Mouse (Mus musculus): ENCODE results near the gene Psma5. TPM values are rescaled to one million over a fixed set of nuclear protein-coding genes. Genes with fewer than 3 reads are reported as not detected.
"Not testable (repeated sequence)": the region's sequence is repeated elsewhere in the genome, so short reads cannot be mapped to it uniquely, and the experiment has no call there.

The Psma5 gene
- total RNA-seq, 2 experiments from 2014 or later = 77.2 to 80.1 TPM

DNA sequence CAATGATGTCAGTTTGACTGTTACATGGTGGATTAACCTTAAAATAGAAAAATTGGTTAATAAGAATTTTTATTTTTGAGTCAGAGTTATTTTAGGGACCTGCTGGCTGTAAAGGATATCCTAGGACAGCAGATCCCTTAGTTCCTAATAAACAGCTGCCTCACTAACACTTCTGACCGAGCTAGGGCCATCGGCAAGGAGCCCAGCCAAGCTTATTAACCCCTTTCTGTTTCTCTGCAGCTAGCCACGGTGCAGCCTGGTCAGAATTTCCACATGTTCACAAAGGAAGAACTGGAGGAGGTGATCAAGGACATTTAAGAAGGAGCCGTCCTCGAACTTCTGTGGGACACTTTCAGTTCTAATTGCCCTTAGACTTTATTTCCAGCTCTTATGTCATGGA lies 22.8 kb downstream of the Psma5 start:
- not testable (repeated sequence) for DNase-seq (ENCODE audit: low spot score in 2 of 2)

DNA sequence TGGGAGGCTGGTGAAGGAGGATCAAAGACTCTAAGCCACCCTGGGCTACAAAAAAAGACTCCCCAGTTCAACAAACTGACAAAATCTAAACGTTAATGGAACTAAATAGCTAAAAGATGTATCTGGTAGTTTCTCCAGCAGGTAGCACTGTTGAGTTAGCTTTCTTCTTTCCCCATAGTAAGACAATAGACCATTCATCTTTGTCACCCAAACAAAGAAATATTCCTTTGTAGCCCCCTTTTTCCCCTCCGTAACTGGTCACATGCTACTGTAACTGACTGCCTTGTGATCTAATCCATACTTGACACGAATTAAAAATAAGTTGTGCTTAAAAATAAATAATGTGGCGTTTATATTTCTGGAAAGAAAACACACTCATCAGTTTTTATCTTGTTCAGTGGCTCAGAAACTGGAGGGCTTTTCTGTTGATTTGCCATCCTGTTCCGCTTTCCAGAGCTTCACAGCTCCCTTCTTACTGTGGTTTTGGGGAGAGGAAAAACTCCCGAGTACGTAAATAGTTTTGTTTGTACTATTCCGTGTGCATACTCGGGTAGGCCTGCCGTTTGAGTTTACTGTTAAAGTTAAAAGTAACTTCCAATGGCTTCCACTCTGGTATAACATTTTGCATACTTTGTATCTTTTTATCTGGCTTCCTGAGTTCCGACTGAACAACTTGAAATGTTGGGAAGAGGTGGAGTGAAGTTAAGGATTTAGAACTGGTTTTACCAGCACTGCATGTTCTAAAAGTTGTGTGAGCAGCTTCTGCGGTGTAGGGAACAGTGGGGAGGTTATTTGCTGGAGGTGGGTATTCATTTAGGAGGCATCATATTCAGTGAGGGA lies 25.9 kb downstream of the Psma5 start:
- peak in 1 of 2 experiments; percentile 71 for DNase-seq (ENCODE audit: low spot score in 2 of 2)

DNA sequence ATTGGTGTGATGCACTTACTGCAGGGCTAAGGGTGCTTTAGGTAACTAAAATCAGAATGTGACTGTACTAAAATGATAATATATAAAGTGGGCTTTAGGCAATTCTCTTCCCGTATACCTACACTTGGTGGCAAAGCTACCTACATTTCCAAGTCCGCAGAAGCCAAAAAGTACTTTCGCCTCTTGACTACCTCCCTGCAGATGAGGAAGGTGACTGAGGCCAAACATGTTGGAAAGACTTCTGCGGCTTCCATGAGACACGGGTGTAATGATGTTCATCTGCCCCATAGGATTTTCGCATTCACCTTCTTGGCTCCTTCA lies 26.5 kb downstream of the Psma5 start:
- no peak for DNase-seq (ENCODE audit: low spot score in 2 of 2)

DNA sequence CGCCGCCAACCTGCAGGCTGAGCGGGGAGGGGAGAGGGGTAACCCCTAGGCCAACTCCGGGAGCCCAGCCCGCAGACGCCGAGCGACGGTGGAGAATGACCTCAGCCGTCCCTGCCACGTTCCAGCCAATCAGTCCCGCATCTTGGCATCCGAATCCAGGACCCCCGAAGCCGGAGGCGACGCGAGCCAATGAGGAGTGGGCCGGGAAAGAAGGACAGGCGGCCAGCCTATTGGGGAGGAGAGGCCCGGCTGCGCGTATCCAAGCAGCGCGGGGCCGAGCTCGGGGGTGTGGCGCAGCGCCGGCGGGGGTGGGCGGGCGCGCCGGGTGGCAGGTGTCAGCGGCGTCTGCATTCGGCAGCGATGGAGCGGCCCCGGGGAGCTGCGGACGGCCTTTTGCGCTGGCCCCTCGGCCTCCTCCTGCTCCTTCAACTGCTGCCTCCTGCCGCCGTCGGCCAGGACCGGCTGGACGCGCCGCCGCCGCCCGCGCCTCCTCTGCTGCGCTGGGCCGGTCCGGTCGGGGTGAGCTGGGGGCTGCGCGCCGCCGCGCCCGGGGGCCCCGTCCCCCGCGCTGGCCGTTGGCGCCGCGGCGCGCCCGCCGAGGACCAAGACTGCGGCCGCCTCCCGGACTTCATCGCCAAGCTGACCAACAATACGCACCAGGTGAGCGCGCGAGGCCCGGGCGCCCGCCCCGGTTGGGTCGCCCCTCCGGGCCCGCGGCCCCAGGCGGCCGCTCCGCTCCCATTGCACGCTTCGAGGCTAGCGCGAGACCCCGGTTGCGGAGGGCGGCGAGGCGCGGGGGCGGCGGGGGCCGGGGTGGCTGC lies 27.3 kb downstream of the Psma5 start, which contains the start of gene Sort1:
TSS of gene Sort1 (plus strand) at position 302 of the 821 bp plus-strand sequence.
- peak; percentile 85 to 94 for DNase-seq (ENCODE audit: low spot score in 2 of 2)

DNA sequence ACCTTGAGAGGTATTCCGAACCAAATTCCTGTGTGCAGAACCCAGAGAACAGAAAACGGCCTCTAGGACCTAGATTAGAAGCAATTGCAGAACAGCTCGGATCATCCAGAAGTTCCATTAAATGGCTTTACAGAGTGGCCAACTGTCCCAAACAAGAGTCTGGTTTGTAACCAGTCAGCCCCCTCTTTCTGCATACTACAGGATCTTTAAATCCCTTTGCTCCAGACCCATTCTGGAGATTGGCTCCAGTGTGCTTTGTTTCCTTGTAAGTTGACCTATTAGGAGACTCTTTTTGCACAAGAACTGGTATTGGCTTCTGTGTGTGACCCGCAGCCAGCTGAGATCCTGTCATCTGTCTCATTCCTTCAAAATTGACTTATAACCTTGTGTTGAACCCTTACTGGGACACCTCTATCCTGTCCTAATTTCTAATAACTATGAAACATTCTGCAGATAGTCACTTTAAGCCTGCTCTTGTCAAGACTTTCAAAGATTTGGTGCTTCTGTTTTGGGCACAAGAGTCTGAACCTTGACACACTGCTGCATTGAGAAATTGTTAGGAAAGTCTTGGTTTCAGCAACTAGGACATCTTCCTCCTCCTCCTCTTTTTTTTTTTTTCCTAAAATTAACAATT lies 28.5 kb downstream of the Psma5 start:
- no peak for DNase-seq (ENCODE audit: low spot score in 2 of 2)

DNA sequence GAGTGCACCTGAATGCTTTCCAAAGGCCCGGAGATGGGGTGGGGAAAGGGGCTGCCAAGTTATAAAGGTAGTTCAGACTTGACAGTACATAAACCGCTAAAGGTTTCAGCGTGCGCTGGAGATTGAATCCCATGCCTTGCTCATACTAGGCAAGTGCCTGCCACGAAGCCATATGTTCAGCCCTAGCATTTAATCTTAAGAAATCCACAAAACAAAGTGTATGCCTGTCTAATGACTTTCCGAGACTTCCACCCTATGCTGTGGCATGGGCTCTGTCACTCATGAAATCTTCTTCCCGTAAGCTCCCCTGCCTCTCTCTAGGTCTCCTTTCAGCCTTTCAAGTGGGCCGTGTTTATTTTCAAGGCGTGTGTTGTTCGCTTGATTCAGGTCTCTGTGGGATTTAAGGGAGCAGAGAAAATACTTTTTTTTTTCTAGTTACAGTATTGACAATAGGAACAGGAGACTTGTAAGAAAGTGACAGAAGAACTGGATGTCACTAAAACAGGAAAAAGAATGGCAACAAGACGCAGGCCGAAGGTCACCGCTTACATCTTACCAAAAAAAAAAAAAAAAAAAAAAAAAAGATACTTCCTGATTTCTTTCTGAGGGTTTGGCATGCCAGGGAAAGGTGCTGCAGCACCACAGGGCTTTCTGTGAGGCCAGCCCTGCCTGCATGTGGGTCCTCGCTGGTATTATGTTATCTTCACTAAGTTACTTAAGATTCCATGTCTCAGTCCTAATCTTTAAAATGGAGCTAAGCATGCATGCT lies 30.1 kb downstream of the Psma5 start:
- no peak for DNase-seq (ENCODE audit: low spot score in 2 of 2)

DNA sequence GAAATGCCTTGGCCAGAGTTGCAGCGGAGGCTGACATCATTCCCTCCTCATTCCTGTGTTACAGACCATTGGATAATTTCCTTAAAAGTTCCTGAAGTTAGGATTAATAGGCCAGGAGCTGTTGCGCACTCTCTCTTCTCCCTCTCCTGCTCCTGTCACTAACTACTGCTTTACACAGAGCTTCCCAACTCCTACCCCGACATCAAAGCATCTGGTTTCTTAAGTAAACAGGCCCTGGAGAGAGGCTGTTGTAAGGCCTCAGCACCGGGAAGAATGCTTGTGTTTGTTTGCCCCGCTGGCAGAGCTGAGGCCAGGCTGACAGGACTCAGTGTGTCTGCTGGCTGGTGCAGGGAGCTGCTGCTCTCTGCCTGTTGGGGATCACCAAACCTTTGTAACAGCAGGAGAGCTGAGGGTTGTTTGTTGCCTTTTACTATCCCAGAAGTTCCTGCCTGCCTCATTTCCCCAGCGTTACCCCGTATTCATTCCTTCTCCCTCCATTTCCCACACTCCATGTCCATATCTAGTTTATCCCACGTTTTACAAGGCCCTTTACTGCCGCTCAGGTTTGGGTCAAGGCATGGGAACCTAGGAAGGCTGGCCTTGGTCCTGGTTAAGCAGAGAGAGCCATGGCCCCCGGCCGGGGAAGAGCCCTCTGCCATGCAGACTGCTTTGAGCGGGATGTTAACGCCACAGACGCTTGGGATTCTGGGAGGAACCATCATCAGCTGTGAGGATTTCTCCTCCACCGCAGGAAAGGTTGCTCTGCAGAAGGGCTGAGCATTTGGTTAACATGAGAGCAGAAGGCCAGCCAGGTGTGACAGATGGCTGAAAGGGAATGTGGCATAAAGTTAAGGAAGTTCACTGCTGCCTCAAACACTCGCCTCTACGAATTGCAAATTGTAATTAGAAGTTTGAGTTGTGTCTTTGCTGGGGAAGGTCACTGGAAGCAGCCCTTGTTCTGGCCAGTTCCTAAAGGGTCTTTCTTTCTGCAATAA lies 31.4 kb downstream of the Psma5 start:
- peak; percentile 57 to 58 for DNase-seq (ENCODE audit: low spot score in 2 of 2)

DNA sequence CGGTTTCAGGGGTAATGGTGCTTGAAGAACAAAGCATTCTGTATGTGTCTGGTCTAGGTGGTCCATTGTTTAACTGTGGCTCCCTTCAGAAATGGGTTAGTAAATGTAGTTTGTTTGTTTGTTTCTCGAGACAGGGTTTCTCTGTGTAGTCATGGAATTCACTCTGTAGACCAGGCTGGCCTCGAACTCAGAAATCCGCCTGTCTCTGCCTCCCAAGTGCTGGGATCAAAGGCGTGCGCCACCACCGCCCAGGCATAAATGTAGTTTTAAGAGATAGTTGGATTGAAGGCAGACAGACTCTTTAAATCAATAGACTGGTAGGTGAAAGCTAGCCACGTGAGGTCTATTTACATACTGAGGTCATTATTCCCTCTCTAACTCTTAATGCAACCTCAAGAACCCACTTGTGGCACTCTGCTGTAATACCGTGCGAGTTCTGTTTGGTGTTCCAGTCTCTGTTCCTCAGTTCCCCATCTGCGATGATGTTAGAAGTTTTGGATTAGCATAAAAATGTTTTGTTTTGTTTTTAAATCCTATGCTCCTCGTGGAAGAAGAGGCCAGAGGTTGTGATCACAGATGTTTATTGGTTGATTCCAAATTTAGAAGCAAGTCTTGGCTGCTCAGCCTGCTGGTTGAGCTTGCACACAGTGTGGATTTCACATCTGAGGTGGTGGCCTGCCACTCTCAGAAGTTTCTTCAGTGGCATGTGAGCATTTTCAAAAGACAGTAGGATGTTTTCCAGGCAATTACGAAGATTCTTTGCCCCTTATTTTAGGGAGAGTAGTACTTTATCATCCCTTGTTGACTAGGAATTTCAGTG lies 32.8 kb downstream of the Psma5 start:
- no peak for DNase-seq (ENCODE audit: low spot score in 2 of 2)

DNA sequence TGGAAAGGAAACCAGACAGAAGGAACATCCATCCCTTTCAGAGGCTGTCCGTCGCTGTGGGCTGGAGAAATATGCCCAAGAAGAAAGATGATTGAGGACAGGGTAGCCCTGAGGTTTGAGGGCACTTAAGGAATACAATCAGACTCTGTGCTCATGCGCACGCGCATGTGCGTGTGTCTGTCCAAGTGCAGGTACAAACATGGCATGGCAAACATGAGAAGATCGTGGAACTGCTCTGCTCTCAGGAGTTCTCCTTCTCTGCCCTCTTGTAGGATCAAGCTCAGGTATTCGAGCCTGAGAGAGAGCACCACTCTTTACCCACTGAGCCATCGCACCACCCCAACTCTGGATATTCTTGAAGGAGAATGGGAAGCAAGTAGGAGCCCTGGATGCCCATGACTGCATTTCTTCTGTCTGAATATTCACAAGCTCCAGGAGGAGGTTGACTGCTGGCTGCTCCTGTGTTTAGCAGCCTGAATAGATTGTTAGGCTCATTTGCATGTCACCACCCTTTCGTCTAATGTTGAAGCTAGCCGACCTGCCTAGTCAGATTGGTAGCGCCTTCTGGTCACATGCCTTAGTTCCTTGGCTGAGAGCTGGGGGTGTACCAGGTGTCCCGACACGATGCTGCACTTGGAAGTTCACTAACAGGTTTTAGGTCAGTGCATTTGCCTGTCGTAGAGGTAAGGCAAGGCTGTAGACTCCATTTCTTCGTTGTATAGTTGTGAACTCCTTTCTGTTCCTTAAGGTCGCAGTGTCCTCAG lies 34.5 kb downstream of the Psma5 start:
- DNase-seq (ENCODE audit: low spot score in 2 of 2) = no peak

DNA sequence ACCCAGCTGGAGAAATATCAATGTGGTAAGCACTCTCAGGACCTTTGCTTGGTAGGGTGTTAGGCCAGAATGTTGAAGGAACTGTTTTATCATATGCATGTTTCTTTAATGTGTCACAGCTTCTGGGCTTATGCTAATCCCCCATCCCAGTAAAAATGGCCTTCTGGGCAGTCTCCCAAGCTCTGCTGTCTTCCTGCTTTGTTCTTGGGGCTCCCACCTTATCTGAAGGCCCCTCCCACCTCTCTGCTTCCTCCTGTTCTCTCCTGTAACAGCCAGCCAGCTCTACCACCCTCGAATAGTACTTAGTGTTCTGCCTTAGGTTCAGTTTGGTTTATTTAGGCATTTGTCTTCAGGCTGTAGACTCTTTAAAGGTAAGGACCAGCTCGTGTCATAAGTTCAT lies 37.7 kb downstream of the Psma5 start:
- no peak for DNase-seq (ENCODE audit: low spot score in 2 of 2)

DNA sequence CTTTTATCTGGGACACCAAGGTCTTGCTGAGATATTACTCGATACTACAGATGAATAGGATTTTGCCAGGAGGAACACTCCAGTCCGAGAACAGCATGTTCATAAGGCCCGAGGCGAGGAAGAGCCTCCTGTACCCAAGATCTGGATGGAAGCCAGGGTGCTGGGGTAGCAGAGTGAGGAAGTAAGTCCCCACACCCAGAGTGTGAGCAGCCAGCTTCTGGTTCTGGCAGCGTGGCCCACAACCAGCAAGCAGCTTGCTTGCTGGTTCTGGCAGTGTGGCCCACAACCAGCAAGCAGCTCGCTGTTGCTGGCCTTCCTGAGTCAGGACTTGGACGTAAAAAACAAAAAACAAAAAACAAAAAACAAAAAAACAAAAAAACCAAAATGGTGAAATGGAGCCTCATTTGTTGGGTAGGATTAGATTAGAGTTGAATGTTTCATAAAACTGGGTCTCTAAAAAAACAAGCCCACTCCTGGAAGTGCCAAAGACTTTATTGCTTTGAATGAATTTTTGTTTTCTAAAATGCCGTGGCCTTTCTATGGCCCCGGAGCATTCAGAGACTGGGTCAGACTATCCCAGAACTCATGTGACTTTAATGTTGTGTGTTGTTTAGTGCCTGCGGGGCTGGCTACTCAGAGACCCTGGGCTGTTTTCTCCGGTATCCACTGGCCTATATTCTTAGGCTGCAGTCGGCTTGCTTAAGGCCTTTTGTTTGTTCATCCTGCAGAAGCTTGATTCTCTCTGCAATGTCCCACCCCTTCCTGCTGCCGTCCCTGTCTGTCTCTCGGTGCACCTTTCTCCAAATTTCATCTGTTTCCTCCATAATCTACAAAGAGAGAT lies 38.9 kb downstream of the Psma5 start:
- DNase-seq (ENCODE audit: low spot score in 2 of 2) = peak; percentile 63 to 81

DNA sequence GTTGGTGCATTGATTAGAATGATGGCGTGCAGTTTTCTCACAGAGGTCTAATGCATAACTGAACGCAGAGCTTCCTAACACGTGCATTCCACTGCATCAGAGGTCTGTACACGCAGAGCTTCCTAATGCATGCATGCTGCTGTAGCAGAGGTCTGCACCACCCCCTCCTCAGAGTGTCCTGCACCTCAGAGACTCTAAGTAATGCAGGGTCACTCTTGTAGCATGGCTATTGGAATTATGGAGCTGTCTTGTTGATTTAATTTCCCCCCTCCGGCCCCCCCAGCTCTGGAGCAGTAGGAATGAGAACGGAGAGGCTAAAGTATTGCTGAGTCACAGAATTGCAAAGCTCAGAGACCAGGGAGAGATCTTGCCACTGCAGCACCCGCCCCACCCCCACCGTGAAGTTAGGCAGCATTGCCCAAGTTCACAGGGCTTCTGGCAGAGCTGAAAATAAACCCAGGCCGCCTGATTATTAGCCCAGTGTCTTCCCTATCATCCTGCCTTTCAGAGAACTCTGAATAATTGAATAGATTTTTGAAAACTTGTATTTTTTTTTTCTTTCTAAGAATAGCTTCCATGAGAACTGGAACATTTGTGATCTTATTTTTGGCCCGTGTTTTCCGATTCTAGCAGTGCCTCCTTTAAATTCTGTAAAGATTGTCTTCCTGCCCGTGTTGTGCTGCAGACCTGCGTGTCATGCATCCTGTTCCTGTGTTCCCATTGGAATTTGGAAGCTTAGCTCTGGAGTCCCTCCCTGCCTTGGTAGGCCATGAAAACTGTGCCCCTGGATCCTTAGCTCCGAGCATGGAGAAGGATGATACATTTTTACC lies 39.7 kb downstream of the Psma5 start:
- DNase-seq (ENCODE audit: low spot score in 2 of 2) = no peak

DNA sequence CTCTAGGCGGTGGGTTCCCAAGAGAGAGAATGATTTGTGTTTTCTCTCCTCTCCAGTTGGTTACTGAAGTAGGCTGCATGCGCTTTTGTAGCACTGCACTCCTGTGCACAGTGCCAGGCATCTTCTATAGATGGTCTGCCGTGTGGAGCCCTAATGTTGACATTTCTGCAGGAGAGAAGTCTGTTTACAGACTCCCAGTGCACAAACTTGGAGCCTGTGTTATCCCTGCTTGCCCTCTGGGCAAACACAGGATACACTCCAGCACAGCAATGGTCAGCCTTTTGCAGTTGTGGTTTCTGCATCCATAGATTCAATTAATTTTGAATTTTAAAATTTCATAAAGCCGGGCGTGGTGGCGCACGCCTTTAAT lies 40.3 kb downstream of the Psma5 start:
- no peak for DNase-seq (ENCODE audit: low spot score in 2 of 2)

DNA sequence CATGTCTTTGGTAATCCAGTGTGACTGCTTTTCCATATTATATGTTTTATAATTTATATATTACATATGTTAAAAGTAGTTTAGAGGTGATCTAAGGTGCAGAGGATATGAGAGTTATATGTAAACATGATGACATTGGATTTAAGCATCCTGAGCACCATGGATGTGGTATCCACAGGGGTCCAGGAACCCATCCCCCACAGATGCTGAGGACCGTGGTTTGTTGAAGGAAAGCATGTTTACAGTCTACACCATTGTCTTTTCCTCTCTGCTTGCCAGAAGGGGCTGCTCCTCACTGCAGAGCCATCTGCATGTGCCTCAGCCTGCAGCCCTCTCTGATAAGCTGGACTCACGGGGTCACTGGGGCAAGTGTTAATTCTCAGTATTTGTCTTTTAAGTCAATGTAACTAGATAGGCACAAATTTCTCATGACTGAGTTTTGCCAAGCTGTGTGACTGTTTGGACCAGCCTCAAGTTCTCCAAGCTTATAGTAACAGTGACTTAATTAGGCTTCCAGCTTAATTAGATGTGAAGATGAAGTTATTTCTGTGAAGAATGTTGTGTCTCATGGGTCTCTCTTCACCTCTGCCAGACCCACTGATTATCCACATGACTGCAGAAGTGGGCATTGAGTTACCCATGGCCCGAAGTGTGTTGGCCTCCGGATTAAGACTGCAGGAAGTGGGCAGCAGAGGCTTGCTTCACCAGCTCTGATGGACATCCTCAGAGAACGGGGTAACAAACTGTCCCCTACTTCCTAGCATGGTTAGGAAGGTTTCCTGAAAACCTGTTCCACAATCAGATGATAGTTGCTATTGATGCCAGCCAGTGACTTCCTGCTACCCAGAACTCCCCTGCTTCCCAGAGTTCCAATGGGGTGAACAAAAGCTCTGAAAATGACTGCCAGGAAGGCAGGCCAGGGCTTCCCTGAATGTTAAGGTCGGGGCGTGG lies 41.2 kb downstream of the Psma5 start:
- DNase-seq (ENCODE audit: low spot score in 2 of 2) = no peak

DNA sequence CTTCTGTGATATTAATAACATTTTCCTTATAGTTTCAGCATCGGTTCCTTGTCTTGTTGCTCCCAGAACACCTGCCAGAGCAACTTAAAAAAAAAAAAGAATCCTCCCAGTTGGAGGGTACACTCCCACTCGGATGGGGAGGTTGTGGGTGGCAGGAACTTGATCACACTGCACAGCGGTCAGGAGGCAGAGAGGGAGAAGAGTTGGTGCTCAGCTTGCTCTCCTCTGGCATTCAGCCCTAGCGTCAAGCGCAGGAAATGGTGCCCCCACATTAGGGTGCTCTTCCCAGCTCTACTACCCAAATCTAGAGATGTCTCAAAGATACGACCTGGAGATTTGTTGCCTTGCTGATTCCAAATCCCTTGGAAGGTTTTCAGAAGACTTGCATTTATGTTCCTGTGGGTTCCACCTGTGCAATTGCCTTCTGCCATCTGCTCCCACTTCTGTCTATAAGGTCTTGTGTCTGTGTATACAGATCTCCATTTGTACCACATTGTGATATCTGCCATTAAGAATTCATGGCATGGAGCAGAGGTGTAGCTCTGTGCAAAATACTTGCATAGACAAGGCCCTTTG lies 43.8 kb downstream of the Psma5 start:
- no peak for DNase-seq (ENCODE audit: low spot score in 2 of 2)

Data from layer of hippocampus, postnatal 14 days (tissue).